Mouse (Mus musculus): ENCODE data around the gene Ranbp3. TPM values are rescaled to one million over a fixed set of nuclear protein-coding genes. Genes with fewer than 3 reads are reported as not detected.
A peak's percentile ranks its signal among the peaks of the same experiment; 100 is the strongest.

Gene Ranbp3
- polyA plus RNA-seq, 1 experiment from 2014 or later = 120 TPM

GRCm38 (mm10) chr17:56688689-56689088 lies 15.6 kb downstream of the Ranbp3 start:
- no peak for ATAC-seq
- no peak overlapping the region for H3K9ac ChIP-seq (replicated peaks; ENCODE audit: low read depth, low read length)
- H3K27ac ChIP-seq (ENCODE audit: low read length) = no peak overlapping the region
- H3K4me1 ChIP-seq (replicated peaks; ENCODE audit: control insufficient read depth, insufficient read depth, low read length) = peaks cover 9% of the 10 kb centered on the region
- no peaks in the 10 kb centered on the region for H3K9me3 ChIP-seq (ENCODE audit: control insufficient read depth, low read length)
- no peaks in the 10 kb centered on the region for H3K27me3 ChIP-seq (replicated peaks; ENCODE audit: control insufficient read depth, insufficient read depth, low read length)
- no peak overlapping the region for H3K4me2 ChIP-seq (ENCODE audit: low read length)
- H3K4me3 ChIP-seq (replicated peaks; ENCODE audit: low read length) = no peak overlapping the region
- H3K36me3 ChIP-seq (ENCODE audit: control insufficient read depth, insufficient read depth) = 0 out of 2 replicates have a peak, but pooled peaks cover 4% of the 10 kb centered on the region
- WGBS = 90% methylated on average over 2 of the region's 2 CpGs

GRCm38 (mm10) chr17:56693395-56693794 lies 20.3 kb downstream of the Ranbp3 start:
- H3K36me3 ChIP-seq (ENCODE audit: control insufficient read depth, insufficient read depth) = peaks cover 7% of the 10 kb centered on the region; the same call in 1 of the 2 replicates

GRCm38 (mm10) chr17:56693851-56694310 lies 20.8 kb downstream of the Ranbp3 start:
- peaks cover 7% of the 10 kb centered on the region for H3K36me3 ChIP-seq (ENCODE audit: control insufficient read depth, insufficient read depth)
- H3K4me3 ChIP-seq (replicated peaks; ENCODE audit: low read length) = no peak overlapping the region
- 18% methylated on average over 6 of the region's 6 CpGs for WGBS
- no peaks in the 10 kb centered on the region for H3K27me3 ChIP-seq (replicated peaks; ENCODE audit: control insufficient read depth, insufficient read depth, low read length)
- no peaks in the 10 kb centered on the region for H3K9me3 ChIP-seq (ENCODE audit: control insufficient read depth, low read length)
- ATAC-seq = peak; percentile 85
- H3K27ac ChIP-seq (ENCODE audit: low read length) = peak overlapping the region; percentile 53; the same call in 1 of the 2 replicates
- H3K4me1 ChIP-seq (replicated peaks; ENCODE audit: control insufficient read depth, insufficient read depth, low read length) = peaks cover 18% of the 10 kb centered on the region
- 0 out of 2 replicates have a peak overlapping the region, but pooled peaks have one; percentile 5 for H3K9ac ChIP-seq (replicated peaks; ENCODE audit: low read depth, low read length)
- H3K4me2 ChIP-seq (ENCODE audit: low read length) = no peak overlapping the region

More at GRCm38 (mm10) chr17:56693395-56693794, 20.3 kb downstream of the Ranbp3 start:
- H3K9me3 ChIP-seq (ENCODE audit: control insufficient read depth, low read length) = no peaks in the 10 kb centered on the region
- peak overlapping the region; percentile 53 for H3K27ac ChIP-seq (ENCODE audit: low read length)
- ATAC-seq = no peak
- WGBS = 26% methylated on average over 1 of the region's 1 CpGs
- 0 out of 2 replicates have a peak overlapping the region, but pooled peaks have one; percentile 5 for H3K9ac ChIP-seq (replicated peaks; ENCODE audit: low read depth, low read length)
- H3K4me3 ChIP-seq (replicated peaks; ENCODE audit: low read length) = no peak overlapping the region
- no peaks in the 10 kb centered on the region for H3K27me3 ChIP-seq (replicated peaks; ENCODE audit: control insufficient read depth, insufficient read depth, low read length)
- no peak overlapping the region for H3K4me2 ChIP-seq (ENCODE audit: low read length)
- peaks cover 18% of the 10 kb centered on the region for H3K4me1 ChIP-seq (replicated peaks; ENCODE audit: control insufficient read depth, insufficient read depth, low read length)

GRCm38 (mm10) chr17:56700451-56700850 lies 27.4 kb downstream of the Ranbp3 start:
- 92% methylated on average over 2 of the region's 2 CpGs for WGBS
- H3K9ac ChIP-seq (replicated peaks; ENCODE audit: low read depth, low read length) = no peak overlapping the region

GRCm38 (mm10) chr17:56703038-56703437 lies 29.9 kb downstream of the Ranbp3 start:
- WGBS = 89% methylated on average over 4 of the region's 4 CpGs
- Histone ChIP-seq H3K36me3 (ENCODE audit: control insufficient read depth, insufficient read depth) (peaks cover 50% of the 10 kb centered on the region), H3K27me3 (replicated peaks; ENCODE audit: control insufficient read depth, insufficient read depth, low read length) (no peaks in the 10 kb centered on the region), H3K9ac (replicated peaks; ENCODE audit: low read depth, low read length) (no peak overlapping the region), H3K4me2 (ENCODE audit: low read length) (no peak overlapping the region), H3K4me1 (replicated peaks; ENCODE audit: control insufficient read depth, insufficient read depth, low read length) (no peaks in the 10 kb centered on the region), H3K4me3 (replicated peaks; ENCODE audit: low read length) (no peak overlapping the region), H3K9me3 (ENCODE audit: control insufficient read depth, low read length) (no peaks in the 10 kb centered on the region), H3K27ac (ENCODE audit: low read length) (no peak overlapping the region)
- ATAC-seq = no peak

More at GRCm38 (mm10) chr17:56700451-56700850, 27.4 kb downstream of the Ranbp3 start:
- H3K27me3 ChIP-seq (replicated peaks; ENCODE audit: control insufficient read depth, insufficient read depth, low read length) = no peaks in the 10 kb centered on the region
- no peak overlapping the region for H3K4me2 ChIP-seq (ENCODE audit: low read length)
- no peak for ATAC-seq
- H3K4me1 ChIP-seq (replicated peaks; ENCODE audit: control insufficient read depth, insufficient read depth, low read length) = no peaks in the 10 kb centered on the region
- no peaks in the 10 kb centered on the region for H3K9me3 ChIP-seq (ENCODE audit: control insufficient read depth, low read length)
- H3K4me3 ChIP-seq (replicated peaks; ENCODE audit: low read length) = no peak overlapping the region
- peaks cover 36% of the 10 kb centered on the region for H3K36me3 ChIP-seq (ENCODE audit: control insufficient read depth, insufficient read depth)
- no peak overlapping the region for H3K27ac ChIP-seq (ENCODE audit: low read length)

- WGBS = 90% methylated on average over 1 of the region's 1 CpGs
- Histone ChIP-seq H3K9ac (replicated peaks; ENCODE audit: low read depth, low read length) (no peak overlapping the region), H3K4me1 (replicated peaks; ENCODE audit: control insufficient read depth, insufficient read depth, low read length) (no peaks in the 10 kb centered on the region), H3K36me3 (ENCODE audit: control insufficient read depth, insufficient read depth) (peaks cover 64% of the 10 kb centered on the region), H3K4me2 (ENCODE audit: low read length) (no peak overlapping the region), H3K9me3 (ENCODE audit: control insufficient read depth, low read length) (no peaks in the 10 kb centered on the region), H3K4me3 (replicated peaks; ENCODE audit: low read length) (no peak overlapping the region), H3K27me3 (replicated peaks; ENCODE audit: control insufficient read depth, insufficient read depth, low read length) (no peaks in the 10 kb centered on the region), H3K27ac (ENCODE audit: low read length) (no peak overlapping the region)
- no peak for ATAC-seq
Measured at GRCm38 (mm10) chr17:56706515-56706914, 33.4 kb downstream of the Ranbp3 start.

- H3K9me3 ChIP-seq (ENCODE audit: control insufficient read depth, low read length) = no peaks in the 10 kb centered on the region
- no peak for ATAC-seq
- no peak overlapping the region for H3K9ac ChIP-seq (replicated peaks; ENCODE audit: low read depth, low read length)
- H3K27ac ChIP-seq (ENCODE audit: low read length) = no peak overlapping the region
- WGBS = 81% methylated on average over 4 of the region's 4 CpGs
- H3K4me3 ChIP-seq (replicated peaks; ENCODE audit: low read length) = no peak overlapping the region
- no peaks in the 10 kb centered on the region for H3K4me1 ChIP-seq (replicated peaks; ENCODE audit: control insufficient read depth, insufficient read depth, low read length)
- H3K27me3 ChIP-seq (replicated peaks; ENCODE audit: control insufficient read depth, insufficient read depth, low read length) = no peaks in the 10 kb centered on the region
- H3K4me2 ChIP-seq (ENCODE audit: low read length) = no peak overlapping the region
- peaks cover 51% of the 10 kb centered on the region for H3K36me3 ChIP-seq (ENCODE audit: control insufficient read depth, insufficient read depth)
Measured at GRCm38 (mm10) chr17:56708692-56709091, 35.6 kb downstream of the Ranbp3 start.

GRCm38 (mm10) chr17:56709708-56710107 lies 36.6 kb downstream of the Ranbp3 start:
- H3K4me3 ChIP-seq (replicated peaks; ENCODE audit: low read length) = no peak overlapping the region
- no peak overlapping the region for H3K27ac ChIP-seq (ENCODE audit: low read length)
- ATAC-seq = no peak
- no peaks in the 10 kb centered on the region for H3K27me3 ChIP-seq (replicated peaks; ENCODE audit: control insufficient read depth, insufficient read depth, low read length)
- H3K4me1 ChIP-seq (replicated peaks; ENCODE audit: control insufficient read depth, insufficient read depth, low read length) = no peaks in the 10 kb centered on the region
- WGBS = 97% methylated on average over 3 of the region's 3 CpGs
- no peak overlapping the region for H3K4me2 ChIP-seq (ENCODE audit: low read length)
- H3K9ac ChIP-seq (replicated peaks; ENCODE audit: low read depth, low read length) = no peak overlapping the region
- no peaks in the 10 kb centered on the region for H3K9me3 ChIP-seq (ENCODE audit: control insufficient read depth, low read length)
- peaks cover 45% of the 10 kb centered on the region for H3K36me3 ChIP-seq (ENCODE audit: control insufficient read depth, insufficient read depth)

- H3K4me2 ChIP-seq (ENCODE audit: low read length) = no peak overlapping the region
Measured at GRCm38 (mm10) chr17:56715360-56715759, 42.3 kb downstream of the Ranbp3 start.

More at GRCm38 (mm10) chr17:56715360-56715759, 42.3 kb downstream of the Ranbp3 start:
- Histone ChIP-seq H3K27me3 (replicated peaks; ENCODE audit: control insufficient read depth, insufficient read depth, low read length) (no peaks in the 10 kb centered on the region), H3K4me1 (replicated peaks; ENCODE audit: control insufficient read depth, insufficient read depth, low read length) (peaks cover 30% of the 10 kb centered on the region), H3K4me3 (replicated peaks; ENCODE audit: low read length) (no peak overlapping the region), H3K9ac (replicated peaks; ENCODE audit: low read depth, low read length) (peak overlapping the region; percentile 85; the same call in 1 of the 2 replicates), H3K27ac (ENCODE audit: low read length) (no peak overlapping the region), H3K36me3 (ENCODE audit: control insufficient read depth, insufficient read depth) (peaks cover 10% of the 10 kb centered on the region), H3K9me3 (ENCODE audit: control insufficient read depth, low read length) (no peaks in the 10 kb centered on the region)
- ATAC-seq = no peak
- 59% methylated on average over 11 of the region's 11 CpGs for WGBS

Data from forebrain, embryonic 16.5 days (tissue).